Mouse (Mus musculus) forelimb bud, embryonic 11.5 days (tissue): Measurements from ENCODE around the gene Lbhd1.
A peak's percentile ranks its signal among the peaks of the same experiment; 100 is the strongest.

Experiments
- DNase-seq: peaks from one replicate; pipeline ENCODE4 v3.0.0-alpha.2; 2012; ENCODE audit warnings: low read depth, low spot score

The Lbhd1 gene

DNA sequence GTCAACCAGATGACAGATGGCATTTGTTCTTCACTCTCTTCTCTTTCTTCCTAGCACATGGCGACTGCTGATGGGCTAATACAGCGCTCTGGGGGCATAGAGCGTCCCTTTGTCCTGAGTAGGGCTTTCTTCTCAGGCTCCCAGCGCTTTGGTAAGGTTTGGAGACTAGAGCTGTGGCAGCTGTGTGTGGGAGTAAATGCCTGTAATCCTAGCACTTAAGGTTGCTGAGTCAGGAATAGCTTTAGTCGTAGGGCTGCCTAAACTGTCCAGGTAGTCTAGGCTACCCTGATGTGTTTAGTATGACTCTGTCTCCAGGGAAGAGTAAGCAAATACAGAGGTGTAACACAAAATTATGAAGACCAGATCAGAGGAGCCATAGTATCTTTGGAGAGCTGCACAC lies 28.3 kb downstream of the Lbhd1 start:
- DNase-seq: no peak

DNA sequence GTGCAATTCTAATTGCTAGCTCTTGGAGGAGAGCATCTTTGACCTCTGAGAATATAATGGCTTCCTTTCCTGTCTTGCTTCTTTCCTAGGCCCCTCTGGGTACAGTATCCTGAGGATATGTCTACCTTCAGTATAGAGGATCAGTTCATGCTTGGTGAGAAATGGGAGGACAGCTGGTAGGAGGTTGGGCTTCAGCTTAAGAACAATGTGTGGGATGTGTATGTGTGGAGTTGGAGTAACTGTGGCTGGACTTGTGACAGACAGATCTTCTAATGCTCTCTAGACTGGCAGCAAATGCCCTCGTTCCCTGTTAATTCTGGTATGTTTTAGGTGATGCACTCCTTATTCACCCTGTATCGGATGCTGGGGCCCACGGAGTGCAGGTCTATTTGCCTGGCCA lies 30.7 kb downstream of the Lbhd1 start:
- DNase-seq: no peak

DNA sequence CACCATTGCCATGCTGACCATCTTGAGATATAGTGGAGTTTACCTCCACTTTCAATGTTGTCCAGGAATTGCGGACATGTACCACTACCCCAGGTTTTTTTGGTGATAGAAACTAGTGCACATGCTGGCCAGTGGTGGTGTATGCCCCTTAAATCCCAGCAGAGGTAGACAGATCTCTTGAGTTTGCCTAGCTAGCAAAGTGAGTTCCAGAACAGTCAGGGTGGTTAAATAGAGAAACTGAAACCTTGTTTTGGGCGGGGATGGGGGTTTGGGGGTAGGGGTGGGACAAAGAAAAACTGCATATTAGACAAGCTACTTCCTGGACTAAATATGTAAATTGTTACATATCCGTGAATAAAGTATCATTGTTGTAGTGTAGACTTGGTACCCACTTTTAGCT lies 35.5 kb downstream of the Lbhd1 start:
- no peak for DNase-seq

DNA sequence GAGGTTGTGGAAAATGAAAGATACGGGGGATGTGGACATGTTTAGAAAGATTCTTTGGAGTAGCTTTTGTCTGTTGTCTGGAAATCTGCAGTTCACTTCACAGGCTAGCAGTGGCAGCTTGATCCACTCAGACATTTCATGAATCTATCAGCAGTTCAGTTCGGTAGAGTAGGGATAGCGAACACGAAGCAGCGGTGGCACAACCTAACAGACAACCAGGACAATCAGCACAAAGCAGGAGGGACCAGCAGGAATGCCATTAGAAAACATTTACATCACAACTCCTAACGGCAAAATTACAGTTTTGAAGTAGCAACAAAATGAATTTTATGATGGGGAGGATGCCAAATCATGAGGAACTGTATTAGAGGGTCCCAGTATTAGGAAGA lies 36.1 kb downstream of the Lbhd1 start:
- no peak for DNase-seq

DNA sequence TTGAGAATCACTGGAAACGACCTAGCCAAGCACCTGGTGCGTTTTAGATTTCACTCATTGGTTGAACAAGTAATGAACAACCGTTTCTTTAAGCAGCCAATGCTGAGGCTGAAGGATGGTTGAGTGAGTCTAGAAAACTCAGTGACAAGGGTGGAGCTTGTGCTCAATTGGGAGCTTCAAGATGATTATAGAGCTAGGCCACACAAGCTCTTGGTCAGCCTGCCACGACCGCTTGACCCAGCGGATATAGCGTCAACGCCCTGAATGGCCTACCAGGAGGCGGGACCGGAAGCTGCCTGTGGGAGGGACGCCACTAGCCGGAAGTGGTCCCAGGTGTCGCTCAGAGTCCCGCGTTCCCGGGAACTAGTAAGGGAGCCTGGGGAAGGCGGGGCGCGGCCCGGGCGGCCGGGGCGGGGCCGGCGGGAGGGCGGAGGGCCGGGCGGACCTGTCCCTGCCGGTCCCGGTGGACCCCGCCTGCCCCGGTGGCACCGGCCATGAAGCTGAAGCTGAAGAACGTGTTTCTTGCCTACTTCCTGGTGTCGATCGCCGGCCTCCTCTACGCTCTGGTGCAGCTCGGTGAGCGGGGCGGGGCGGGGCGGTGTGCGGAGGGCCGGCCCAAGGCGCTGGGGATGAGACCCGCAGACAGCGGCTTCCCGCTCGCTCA lies 36.7 kb downstream of the Lbhd1 start, which contains the start of gene B3gat3:
Gene B3gat3, plus strand, starts transcription at position 302 of the 664 bp plus-strand sequence.
- peak; percentile 89 for DNase-seq

DNA sequence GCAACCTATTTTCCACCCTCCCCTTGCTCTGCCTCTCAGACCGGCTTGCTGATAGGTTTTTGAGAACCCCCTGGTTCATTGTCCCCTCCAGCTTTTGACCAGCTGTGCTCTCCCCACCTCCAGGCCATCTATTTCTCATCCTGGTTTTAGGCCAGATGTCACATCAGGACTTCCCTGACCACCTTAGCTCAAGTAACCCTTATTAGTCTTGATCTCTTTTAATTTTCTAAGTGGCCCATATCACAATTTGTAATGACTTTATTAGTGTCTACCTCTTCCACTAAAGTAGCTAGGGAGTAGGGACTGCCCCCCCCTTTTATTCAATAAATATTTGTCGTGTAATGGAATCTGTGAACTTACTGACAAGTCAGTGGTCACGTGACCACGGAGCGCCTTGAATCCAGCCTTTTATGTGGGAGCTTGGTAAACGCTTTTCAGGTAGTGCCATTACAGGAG lies 37.3 kb downstream of the Lbhd1 start:
- DNase-seq: no peak

DNA sequence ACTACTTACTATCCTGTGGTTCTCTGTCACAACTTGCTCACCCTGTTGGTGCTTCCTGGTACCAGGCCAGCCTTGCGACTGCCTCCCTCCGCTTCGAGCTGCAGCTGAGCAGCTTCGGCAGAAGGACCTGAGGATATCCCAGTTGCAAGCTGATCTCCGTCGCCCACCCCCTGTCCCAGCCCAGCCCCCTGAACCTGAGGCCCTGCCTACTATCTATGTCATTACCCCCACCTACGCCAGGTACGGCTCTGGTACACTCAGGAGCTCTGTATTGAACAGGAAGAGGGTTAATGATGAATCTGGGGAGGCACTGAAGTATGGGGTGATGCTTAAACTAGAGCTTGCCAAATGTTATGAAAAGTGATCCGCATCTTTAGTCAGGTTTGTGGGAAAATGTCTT lies 38.2 kb downstream of the Lbhd1 start:
- no peak for DNase-seq

DNA sequence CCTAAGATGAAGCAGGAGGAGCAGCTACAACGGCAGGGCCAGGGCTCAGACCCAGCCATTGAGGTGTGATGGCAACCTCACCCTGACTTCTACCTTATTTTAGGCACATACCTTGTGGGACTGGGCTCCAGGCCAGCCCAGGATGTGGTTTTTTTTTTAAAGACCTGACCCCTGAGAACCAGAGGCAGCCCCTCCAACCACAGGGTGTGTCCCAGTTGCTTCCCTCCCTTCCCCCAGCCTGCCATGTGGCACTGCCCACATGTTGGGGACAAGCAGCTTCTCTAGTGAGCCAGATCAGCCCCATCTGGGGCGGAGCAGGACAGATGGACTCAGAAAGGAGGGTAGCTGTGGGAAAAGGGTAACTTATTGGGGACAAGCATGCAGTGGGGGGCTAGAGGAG lies 43.2 kb downstream of the Lbhd1 start:
- DNase-seq: no peak

DNA sequence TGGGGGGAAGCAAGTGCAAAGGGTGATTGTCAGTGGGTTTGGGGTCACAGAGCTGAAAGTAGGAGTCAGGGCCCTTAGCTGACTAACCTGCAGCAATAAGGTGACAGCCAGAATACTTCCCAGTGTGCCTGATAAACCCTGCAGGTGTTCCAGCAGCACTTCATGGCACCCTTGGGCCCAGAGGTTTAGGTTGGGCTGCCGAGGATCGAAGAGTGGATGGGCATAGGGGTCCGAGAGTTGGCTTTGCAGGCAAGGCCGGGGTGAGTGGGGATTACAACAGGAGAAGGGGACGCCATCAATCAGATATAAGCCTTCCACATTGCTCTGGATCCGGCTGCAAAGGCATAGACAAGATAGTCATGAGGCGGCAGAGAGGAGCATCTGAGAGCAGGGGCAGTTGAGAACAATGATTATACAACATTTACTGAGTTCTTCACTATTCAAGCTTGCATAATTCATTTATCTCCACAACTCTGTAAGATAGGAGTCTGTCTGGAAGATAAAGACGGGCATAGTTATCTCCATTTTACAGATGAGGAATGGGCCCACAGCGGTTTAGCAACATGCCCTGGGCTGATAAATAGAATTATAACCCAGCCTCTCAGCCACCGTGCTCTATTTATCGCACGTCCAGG lies 44.5 kb downstream of the Lbhd1 start:
- no peak for DNase-seq

DNA sequence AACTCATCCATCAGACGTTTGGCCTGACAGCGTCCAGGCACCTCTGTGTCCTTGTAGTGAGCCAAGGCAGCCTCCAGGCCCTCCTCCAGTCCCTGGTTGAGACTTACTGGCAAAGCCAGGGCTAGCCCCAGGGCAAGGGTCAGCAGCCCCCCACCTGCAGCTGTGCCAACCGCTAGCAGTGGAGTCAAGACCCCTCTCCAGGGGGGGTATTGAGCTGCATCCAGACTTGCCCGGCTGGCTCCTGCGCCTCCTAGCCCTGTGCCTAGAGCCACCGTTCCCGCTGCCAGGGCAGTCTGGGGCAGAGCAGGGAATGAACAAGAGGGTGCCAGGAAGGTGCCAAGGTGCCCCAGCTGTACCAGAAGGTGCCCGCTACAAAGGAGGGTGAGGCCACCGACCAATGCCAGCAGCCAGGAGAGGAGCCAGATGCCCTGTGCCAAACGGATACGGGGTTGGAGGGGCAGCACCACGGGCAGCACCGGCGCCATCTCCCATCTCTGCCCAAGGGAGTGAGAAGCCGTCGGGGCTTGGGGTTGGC lies 45.2 kb downstream of the Lbhd1 start:
- no peak for DNase-seq

DNA sequence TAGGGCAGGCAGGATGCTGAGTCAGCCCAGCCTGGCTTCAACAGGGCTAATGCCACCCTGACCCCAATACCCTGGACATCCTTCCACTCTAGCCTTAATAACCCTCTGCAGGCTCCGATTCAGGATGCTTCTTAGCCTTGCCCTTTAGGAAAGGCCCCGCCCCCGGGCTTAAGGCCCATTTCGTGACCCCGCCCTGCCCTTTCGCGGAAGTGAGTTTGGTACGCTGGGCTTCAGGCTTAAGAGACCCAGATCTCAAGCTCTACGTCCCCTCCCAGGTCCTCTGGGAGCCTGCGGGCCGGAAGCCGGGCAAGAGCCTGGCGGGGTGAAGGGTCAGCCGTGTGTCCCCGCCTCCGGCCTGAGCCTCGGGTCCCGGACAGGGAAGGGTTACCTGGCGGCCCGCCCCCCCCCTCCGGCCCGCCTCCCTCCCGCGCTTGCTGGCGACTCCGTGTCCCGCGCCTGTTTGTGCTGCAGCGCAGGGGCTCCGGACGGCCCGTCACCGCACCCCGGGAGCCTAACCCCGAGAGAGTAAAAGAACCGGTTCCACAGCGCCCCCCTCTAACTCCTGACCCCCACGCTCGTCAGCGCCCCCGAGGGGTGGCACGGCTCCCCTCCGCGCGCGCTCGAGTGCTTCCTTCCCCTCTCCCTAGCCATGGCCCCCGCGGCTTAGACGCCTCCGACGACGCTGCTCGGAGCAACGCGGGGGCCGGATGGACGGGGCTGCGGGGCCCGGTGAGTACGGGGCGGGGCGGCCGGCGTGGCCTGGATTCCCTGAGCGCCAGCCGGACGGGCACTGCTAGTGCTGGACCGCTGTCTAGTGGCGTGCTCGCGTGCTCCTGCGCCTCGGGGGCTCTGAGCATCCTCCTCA lies 45.9 kb downstream of the Lbhd1 start, which contains the start of the genes Rom1 and Eml3:
Gene Rom1, minus strand, starts transcription at position 133 of the 865 bp plus-strand sequence.
Gene Eml3, plus strand, starts transcription at position 329 of the 865 bp plus-strand sequence.
- peak; percentile 67 for DNase-seq

DNA sequence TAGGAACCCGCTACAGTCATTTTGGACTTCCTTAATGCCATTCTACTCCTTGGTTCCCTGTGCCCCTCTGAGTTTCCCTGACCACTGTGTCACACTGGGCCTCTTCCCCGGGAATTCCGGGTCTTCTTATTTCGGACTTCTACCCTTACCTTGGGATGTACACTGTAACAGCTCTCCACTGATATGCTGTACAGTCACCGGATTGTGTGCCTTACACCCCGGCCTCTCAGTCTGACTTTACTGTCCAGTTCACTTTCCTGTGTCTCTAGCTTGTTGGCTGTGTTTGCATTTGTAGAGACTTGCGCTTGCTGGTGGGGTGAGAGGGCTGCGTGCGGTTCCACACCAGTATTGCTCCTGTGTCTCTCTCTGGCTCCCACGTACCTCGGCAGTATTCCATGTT lies 46.6 kb downstream of the Lbhd1 start:
- no peak for DNase-seq

DNA sequence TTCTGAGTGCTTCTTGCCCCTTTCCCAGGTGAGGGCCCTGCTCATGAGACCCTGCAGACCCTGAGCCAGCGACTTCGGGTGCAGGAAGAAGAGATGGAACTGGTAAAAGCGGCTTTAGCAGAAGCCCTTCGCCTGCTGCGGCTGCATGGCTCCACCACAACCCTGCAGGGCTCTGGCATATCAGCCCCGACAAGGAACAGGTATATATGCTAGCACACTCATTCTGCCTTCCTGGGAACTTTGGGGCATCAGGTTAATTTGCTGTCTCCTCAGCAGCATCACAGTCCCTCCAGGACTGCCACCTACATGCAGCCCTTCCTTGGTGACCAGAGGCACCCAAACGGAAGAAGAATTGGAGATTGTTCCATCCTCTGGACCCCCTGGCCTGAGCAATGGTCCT lies 47.2 kb downstream of the Lbhd1 start:
- no peak for DNase-seq

DNA sequence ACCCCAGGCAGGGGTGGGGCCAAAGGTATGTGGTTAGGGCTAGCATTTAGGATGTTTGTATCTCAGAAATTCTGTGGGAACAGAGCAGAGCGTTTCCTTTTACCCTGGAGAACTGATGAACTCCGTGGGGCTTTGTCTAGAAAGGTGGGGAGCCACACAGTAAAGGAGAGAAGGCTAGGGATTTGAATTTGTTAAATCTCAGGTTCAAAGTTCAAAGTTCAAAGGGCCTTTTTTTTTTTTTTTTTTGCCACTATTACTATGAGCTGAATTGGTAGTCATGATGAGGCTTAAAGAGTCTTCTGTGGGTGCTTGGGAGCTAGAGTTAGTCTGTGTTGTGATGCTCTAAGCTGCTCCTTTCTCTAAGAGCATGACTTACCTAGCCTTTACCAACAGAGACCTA lies 53.2 kb downstream of the Lbhd1 start:
- no peak for DNase-seq

DNA sequence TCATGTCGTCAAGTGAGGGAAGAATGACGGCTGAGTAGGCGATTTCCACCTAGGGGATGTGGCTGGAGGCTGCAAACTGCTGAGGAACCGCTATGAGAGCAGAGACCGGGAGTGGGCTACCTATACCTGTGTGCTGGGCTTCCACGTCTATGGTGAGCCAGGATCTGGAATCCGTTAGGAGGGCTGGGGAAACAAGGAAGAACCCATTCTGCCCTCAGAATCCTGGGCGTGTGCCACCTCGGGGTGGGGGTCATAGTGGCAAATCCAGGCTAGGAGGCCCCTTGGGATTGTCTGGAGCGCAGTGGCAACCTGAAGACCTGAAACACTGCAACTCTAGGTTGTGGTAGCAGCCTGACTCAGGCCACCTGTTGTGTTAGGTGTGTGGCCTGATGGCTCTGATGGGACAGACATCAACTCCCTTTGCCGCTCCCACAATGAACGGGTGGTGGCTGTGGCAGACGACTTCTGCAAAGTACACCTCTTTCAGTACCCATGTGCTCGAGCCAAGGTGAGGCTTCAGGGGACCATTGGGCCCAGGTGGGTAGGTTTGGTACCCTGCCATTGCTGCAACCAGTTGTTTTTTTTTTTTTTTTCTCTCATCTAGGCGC lies 57.1 kb downstream of the Lbhd1 start:
- no peak for DNase-seq

DNA sequence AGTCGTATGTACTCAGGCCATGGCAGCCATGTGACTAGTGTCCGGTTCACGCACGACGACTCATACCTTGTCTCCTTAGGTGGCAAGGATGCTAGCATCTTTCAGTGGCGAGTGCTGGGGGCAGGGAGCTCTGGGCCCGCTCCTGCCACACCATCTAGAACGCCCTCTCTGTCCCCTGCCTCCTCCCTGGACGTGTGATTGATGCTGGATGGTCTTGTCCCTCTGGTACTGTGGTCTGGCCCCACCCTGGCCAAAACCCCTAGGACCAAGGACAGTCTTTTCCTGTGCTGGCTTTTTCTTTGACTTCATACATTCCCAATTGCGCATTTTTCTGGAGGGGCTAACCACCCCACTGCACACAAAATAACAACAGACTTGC lies 57.6 kb downstream of the Lbhd1 start:
- no peak for DNase-seq

DNA sequence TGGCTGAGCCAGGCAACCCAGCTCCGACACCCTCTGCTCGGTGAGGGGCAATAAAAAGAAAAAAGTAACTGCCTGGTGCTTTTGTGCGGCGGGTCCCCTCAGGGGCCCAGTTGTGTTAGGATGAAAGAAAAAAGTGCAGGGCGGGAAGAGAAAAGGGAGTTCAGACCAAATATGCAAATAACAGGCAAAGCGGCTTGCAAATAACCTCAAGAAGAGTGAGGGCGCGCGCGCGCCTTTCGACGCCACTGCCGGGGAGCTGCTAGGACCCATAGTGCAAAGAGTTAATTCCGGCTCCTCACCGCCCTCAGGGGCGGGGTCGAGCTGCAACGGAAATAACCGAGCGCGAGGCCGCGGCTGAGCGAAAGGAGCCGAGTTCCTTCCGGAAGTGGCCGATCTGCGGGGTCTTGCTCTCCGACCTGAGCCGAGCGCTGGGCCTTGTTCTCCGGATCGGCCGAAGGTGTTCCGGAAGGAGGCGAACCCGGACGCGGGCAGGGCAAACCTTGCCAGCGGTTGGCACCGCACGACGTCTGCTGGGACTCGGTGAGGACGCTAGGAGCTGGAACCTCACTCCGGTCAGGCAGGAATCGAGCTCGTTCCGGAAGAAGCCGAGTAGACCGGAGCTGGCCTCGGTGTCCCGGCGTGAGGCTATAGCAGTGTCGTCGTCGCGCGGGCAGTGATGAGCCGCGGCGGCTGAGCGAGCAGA lies 58.1 kb downstream of the Lbhd1 start, which contains the start of gene Mta2:
Gene Mta2, plus strand, starts transcription at position 361 of the 703 bp plus-strand sequence.
- peak; percentile 98 for DNase-seq
